Mouse (Mus musculus): ENCODE data around the gene Ssbp3.
A peak's percentile ranks its signal among the peaks of the same experiment; 100 is the strongest.

Ssbp3 gene

DNA sequence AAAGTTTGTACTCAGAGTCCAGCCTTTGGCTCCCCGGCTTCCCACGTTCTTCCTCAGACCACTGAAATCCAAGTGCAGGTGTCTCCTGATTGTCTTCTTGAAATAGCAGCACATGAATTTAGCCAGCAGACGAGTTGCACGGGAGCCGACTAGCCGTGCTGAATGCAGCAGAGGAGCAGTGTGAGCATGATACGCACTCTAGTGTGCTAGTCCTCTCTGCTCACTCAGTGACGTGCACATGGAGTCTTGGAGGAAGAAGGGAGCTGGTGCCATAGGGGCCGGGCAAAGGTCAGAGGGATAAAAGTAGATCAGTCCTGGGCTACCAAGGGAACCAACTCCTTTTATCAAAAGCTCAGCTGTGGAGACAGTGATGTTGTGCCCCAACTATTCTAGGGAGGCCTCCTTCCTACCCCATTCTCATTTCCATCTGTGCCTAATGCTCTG, 103.3 kb downstream of the Ssbp3 start:
- DNase-seq: no peak

DNA sequence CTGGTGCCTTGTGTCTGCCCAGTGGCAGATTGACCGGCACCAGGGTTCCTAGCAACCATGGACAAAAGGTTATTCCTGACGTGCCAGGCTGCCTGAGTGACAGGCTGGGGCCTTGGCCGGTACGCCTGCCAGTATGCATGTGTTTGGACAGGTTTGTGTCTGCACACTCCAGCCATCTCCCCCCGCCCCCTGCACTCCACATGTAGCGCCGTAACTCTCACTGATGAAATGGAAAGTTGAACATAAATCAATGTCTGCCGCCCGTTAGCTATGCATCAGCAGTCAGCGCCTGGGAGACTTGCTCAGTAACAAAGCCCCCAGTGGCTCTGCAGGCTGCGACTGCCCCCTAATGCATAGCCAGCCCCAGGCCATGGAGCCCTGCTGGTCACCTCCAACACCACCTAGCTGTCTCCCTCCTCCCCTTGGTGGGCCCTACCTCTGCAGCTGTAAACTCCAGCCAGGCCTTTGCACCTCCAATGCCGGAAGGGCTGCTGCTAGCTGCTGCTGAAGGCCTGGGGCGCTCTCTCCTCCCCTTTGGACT, 105.5 kb downstream of the Ssbp3 start:
- DNase-seq: peak; percentile 16

DNA sequence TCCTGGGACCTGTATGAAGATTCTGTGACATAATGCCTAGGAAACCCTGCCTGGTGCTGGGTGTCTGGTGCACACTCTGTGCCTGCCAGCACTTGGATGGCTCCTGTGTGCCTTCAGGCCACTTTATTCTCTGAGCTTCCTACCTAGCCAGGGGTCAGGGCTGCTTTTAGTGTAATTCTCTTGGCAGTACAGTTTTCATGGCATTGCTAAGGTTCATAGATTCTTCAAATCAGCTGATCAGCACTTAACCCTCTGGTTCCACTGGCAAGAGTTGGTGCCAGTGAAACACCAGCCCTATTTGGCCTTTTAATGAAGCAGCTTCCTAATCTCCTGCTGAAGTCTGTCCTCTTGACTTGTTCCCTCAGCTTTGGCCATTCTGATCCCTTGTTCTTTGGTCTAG, 106.8 kb downstream of the Ssbp3 start:
- no peak for DNase-seq

DNA sequence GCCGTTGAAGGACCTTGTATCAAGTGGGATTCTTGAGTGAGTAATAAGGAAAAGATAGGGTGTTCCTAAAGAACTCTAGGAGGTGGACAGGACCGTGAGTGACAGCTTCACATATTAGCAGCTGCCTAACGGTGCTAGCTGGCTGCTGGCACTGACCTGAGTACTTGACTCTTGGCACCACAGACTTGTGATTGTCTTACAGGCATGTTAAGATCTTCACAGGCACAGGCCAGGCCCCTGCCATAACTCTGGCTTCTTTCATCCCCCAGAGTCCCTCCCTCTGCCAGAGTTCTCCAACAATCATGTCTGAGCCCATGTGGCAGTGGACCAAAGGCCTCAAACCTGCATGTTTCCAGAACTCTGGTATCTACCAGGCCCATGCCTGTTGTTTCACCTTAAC, 108.0 kb downstream of the Ssbp3 start:
- DNase-seq: peak; percentile 15

DNA sequence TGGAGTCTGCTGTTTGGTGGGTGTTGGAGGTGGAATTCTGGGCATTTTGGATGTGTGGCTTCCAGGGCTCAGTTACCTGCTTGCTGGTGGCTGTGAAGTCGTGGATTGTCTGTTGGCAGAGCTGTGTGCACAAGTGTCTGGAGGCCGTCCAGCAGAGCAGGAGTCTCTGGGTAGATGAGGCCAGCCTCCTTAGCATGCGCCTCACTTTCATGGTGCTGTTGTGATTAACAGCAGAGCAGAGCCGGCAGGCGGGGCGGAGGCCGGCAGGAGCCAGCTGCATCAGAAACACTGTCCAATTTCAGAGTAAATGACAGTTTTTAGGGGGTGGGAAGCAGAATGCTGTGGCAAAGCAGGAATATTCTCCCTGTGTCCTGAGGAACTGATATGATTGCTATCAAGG, 108.5 kb downstream of the Ssbp3 start:
- peak; percentile 36 for DNase-seq

DNA sequence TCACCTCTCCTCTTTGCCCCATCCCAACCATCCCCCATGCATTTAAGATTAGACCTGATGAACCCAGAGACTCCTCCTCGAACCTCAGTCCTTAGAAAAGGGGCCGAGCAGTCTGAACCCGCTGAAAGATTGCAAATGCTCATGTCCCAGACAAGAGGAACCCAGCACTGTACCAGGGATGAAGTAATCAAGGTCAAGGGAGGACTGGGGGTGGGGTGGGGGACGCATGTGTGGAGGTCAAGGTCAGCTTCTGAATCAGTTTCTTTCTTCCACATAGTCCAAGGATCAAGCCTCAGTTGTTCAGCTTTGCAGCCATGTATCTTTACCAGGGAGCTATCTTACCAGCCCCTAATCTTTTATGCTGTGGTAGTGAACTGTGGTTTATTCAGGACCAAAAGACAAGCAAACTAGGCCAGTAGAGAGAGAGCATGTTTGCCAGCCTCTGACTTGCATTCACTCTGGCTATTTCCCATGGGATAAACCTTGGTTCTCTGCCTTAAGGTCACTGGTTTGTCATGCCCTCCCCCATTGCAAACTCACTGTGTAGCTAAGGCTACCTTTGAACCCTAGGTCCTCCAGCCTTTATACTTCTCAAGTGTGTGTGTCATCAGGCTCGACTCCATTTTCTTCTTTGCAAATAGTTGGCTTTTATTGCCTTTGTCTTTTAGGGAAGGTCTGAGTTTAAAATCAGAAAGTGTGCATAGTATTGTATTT, 109.9 kb downstream of the Ssbp3 start:
- no peak for DNase-seq

DNA sequence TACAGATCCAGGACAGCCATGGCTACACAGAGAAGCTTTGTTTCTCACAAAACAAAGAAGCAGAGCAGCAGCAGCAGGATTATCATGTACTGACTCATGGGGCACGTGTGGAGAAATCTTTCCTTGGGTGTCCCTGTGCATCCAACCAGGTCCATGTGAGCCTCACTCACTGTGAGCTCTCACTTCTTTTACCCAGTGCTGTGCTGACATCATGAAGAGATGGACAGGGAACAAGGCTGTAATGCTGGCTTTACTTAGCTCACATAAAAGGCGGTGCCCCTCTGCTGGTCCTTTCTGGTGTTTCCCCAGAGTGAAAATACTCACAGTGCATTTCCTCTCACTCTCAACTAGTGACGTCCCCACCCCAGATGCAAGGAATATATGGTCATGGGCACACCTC, 111.0 kb downstream of the Ssbp3 start:
- no peak for DNase-seq

DNA sequence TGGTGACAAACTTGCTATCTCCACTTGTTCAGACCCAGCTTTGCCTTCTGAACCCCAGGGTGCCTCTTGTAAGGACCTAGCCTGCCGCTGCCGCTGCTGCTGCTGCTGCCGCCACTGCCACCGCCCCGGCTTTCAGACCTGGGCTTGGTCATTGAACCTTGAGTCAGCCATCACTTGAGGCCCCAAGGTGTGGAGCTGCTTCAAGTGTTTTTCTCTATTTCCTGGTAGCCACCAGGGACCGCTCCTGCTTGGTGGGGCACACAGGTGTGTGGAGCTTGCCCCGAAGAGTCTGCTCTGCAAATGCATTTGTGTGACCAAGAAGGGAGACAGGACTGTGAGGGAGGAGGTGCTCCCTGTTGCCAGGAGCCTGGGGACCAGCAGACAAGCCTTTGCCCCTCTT, 114.4 kb downstream of the Ssbp3 start:
- no peak for DNase-seq

DNA sequence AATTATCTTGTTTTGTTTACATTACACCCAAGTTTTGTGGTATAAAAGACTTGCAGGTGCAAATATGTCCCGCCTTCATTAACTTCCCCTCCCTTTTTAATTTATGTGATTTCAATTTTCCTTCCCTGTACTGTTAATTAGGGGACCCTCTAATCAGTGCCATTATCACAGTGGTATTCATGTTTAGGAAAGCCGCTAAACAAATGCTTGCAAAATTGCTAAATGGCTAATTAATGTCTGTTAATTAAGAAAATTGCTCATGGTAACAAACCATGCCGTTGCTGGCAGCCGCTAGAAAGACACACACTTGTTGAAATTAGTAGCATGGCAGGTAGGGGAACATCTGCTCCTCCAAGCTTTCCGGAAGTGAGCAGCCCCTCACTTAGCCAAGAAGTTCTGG, 114.9 kb downstream of the Ssbp3 start:
- no peak for DNase-seq

DNA sequence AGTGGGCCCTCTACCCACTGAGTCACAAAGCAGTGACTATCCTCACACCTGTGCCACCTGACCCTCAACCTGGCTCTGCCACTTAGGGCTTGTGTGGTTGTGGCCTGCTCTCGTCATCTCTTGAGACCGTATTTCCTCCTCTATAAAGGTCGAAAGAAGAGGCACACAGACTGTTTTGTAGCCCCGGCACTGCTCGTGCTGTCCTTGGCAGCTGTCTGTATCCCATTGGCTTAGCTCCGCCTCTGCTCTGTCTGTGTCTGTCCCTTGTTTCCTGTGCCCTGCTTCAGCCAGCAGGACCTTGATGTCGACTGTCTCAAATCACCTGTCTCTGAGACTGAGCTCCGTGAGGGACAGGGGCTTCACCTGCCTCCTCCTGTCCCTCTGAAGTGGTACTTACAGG, 116.0 kb downstream of the Ssbp3 start:
- DNase-seq: peak; percentile 15

DNA sequence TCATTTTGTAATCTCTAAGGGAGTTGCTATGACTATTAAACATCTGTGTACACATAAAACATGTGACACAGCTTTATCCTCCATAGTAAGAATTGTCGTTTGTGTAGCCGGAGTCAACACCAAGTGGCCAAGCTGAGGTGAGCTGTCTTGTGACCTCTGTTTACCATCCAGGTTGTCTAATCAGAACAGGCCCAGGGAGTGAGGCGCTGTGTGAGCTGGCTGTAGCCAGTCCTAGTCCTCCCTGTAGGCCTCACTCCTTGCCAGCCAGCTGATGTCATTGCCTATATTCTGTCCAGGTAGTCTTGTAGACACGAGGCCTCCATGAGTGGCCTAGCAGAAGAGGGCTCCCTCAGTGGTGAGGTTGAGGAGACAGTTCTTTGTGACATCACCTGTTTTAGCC, 125.2 kb downstream of the Ssbp3 start:
- DNase-seq: no peak

DNA sequence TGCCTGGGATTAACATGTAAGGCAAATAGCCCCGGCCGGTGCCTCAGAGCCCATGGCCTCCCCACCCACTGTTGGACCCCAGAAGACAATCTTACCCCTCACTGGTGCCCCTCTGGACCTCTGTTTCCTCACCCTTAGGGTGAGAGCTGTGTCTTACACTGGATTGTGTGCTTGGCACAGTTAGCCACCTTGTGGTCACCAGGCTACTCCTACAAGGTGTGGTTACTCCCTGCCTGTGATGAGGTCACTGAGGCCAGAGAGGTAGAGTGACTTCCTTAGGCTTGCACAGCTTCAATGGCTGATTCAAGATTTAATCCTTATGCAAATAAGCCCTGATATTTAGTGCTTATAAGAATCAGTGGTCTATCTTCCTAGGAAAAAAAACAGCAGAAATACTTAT, 126.5 kb downstream of the Ssbp3 start:
- DNase-seq: no peak

DNA sequence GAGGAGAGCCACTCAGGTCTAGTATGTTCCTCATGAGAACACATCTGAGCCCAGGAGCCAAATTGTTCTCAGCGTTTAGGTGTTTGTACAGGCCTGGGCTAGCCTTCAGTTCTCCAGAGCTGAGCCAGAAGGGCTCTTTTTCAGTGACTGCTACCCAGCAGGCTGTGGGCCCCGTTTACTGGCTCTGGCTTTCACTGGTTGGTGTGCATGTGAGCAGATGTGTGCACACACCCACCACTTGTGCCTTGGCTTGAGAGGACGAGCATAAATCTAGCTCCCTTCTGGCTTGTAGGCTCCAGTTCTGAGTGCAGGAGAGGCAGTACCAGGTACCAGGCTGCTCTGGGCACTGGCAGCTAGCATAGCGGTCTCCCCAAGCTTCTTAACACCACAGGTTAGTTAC, 127.8 kb downstream of the Ssbp3 start:
- DNase-seq: no peak

DNA sequence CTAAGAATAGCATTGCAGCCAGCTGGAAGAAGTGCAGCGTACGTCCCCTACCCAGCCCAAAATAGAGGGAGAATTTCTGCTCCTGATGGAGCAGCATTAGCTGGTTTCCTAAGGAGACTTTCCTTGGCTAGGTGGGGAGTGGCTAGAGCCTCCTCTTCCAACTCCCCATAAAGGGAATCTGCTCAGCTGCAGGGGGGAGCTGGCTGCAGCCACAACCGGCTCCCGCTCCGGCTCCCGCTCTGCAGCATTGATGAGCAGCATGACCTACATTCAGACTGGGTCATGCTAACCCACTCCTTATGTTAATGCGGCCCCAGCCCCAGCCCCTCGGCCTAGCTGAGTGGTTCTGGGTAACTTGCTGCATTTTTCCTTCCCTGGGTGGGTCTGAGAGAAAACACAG, 128.8 kb downstream of the Ssbp3 start:
- DNase-seq: no peak

DNA sequence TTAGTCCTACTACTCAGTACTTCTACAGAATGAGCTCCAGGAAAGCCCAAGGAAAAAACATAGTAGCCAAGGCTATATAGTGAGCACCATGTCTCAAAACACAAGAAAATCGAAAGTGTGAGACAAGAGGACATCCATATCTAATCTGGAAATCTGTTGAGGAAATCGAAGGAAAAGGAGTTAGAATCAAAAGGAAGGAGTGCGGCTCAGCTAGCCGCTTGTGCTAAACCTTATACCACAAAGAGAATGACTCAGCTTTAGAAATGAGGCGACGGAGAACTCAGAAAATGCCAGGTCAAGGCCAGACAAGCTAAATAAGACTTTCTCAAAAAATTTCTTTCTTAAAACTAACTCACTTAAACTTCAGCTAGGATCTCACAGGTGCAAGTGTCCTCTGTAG, 131.8 kb downstream of the Ssbp3 start:
- no peak for DNase-seq

DNA sequence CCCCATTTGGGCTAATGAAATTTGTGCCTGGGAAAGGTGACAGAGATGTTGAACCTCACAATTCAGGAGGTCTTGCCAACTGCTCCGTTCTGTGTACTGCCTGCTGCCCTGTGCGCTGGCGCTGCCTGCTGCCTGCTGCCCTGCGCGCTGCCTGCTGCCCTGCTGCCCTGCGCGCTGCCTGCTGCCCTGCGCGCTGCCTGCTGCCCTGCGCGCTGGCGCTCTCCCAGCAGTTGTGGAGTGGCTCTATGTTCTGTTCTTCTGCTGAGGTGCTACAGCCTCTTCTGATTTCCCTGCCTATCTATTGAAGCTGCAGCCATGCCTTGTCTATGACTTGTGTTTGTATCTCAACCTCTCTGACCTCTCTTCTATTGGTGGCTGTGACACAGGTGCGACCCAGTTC, 134.7 kb downstream of the Ssbp3 start:
- DNase-seq: no peak

DNA sequence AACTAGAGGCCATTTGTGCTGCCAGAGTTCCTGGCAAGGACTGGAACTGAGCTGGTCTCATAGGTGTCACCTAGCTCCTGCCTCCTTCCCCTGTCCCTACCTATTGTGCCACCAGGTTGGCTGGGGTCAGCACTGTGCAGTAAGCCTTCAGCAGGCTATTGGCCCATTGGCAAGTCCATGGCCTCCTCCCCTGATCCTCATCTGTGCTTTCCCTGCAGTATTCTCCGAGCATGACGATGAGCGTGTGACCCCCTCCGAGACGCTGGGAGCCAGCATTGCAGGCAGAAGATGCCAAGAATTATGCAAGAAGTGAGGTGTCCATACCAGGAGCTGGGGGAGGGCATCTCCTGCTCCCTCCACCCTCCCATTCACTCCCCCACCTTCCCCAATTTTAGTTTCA, 137.3 kb downstream of the Ssbp3 start:
- peak; percentile 10 for DNase-seq

DNA sequence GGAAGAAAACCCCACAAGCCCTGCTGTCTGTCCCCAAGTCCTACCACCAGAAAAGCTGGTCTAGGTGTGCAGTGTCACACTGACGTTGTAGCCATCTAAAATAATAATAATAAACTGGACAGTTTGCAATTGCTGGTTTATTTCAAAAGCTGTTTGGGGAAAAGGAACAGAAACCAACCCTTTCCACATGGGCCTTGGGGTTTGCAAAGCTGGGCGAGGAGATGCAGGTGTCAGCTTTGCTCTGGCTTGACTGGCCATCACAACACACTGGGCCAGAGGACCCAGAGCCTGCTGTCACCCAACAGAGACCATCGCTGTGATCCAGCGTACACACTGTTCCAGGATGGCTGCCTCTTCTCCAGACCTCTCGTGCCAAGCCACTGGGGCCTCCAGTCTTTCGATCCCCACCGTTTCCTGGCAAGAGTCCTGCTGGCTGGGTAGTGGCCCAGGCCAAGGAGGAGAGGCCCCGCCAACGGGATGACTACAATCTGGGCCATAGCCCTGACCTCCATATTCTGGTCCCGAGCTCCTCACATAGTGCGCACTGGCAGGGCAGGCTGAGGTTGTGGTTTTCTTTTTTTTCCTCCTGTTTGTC, 138.2 kb downstream of the Ssbp3 start:
- peak; percentile 54 for DNase-seq

DNA sequence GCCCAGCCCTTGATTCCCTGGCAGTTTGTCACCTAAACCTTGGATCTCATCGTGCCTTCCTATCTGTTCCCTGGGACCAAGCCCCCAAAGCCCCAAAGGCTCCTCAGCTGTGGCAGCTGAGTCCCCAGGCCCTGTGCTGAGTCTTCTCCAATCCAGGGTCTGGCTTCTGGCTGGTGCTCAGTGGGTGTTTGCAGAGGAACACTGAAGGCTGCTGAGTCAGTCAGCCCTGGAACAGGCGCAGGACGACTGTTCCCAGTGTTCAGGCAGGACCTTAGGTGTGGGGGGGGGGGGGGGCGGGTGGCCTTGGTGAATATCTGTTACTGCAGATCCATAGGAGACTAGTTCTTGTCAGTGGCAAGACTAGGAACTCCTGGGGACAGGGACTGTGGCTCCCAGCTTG, 141.4 kb downstream of the Ssbp3 start:
- no peak for DNase-seq

DNA sequence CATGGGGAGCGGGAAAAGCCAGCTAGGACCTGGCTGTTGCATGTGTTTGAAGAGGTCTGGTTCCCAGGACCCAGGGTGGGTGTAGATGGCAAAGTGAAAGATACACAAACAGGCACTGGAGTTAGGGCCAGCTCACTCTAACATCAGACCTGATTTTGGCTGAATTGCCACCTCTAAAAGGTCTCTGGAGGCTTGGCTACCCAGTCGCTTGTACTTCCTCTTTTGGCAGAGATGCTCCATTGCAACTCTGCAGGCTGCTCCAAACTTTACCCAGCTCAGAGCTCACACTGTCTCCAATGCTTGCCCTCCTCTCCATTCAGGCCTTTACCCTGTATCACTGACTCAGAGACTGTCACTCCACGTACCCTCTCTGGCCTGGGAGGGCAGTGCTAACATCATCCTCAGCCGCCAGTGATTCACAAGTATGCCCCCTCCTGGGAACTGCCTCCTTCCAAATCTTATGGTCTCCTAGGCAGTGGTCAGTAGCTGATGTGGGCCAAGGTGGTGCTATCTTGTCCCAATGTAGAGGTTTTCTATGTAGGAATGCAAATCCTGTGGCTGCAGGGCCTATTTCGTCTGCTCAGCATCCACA, 142.6 kb downstream of the Ssbp3 start:
- DNase-seq: peak; percentile 24

DNA sequence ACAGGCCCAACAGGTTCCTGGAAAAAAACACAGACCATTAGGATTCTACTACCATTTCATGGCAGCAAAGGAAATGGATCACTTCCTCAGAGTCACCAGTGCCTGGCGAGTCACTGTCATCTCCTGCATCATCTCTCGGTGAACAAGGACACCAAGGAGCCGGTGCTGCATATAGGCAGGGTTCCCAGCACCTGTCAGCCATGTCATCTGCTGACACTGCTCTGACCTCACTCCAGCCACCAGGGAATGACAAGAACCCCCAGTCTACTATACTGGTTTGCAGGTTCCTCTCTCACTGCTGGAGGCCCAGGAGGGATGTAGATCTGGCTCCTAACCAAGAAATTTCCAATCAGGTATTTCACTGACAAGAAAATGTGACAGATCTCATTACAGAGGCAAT, 145.6 kb downstream of the Ssbp3 start:
- no peak for DNase-seq

DNA sequence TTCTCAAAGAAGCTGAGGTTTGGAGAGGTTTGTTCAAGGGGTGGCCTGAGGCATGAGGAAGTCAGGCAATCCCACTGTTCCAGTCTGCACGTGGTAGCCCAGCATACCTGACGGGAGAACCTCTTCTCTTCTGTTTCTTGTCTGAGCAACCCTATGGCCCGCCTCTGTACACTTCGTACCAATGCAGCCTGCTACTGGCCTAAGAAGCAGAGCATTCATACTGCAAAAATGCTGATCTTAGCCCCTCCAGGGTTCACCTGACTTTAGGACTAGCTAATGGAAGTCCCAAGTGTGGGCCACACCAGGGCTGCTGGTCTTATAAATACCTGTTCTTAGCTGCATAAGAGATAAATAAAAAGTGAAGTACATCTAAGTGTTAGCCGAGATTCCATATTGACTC, 147.8 kb downstream of the Ssbp3 start:
- DNase-seq: no peak

DNA sequence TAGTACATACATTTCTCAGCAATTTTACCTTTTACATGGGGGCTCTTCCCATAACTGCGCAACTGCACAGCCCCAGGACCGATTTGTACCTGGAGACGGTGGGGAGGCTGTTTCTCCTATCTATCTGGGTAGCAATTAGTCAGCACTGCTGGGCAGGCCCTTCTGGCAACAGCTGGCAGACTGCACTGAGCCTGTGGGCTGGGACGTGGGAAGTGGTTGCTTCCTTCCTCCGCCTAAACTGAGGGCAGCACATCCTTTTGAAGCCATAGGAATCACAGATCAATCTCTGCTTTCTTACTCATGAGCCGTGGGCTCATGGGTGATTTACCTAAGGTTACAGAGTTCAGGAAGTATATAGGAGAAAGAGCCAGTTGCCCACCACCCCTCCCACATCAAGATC, 148.3 kb downstream of the Ssbp3 start:
- DNase-seq: peak; percentile 37

DNA sequence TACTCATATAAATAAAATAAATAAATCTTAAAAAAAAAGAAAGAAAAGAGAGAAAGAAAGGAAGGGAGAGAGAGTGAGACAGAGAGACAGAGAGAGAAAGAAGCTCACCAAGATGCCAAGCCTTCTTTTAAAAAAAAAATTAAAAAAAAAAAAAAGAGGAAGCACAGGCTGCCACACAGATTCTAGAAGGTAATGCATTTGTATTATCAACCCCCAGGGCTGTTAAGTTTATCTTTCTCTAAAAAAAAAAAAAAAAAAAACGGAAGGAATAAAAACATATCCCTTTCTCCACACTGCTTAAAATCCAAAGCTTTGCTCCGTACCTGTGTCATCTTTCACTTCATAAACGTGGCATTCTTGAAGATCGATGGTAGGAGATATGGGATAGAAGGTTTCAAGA, 151.1 kb downstream of the Ssbp3 start:
- no peak for DNase-seq

All from lung, postnatal 10 days (tissue).